Mouse (Mus musculus) left cerebral cortex, adult 8-10 months (tissue): ENCODE measurements around the gene Nav2. TPM values are rescaled to one million over a fixed set of nuclear protein-coding genes. Genes with fewer than 3 reads are reported as not detected.
A peak's percentile ranks its signal among the peaks of the same experiment; 100 is the strongest.

Experiments used
- DNase-seq, 2 experiments: peaks; one replicate each; pipeline ENCODE4 v3.0.0; 2022; ENCODE audit warnings: low spot score in 2 of 2
- total RNA-seq, 4 experiments: library from RNA; stranded (reverse); gene quantifications; 2 replicates each; pipeline ENCODE4 v1.2.4; 2022

Nav2 gene
- 100 to 1,000 TPM in 1 of 4 experiments, 10 to 100 TPM in 3; 76.7 to 101 (median 89.2) TPM for total RNA-seq

DNA sequence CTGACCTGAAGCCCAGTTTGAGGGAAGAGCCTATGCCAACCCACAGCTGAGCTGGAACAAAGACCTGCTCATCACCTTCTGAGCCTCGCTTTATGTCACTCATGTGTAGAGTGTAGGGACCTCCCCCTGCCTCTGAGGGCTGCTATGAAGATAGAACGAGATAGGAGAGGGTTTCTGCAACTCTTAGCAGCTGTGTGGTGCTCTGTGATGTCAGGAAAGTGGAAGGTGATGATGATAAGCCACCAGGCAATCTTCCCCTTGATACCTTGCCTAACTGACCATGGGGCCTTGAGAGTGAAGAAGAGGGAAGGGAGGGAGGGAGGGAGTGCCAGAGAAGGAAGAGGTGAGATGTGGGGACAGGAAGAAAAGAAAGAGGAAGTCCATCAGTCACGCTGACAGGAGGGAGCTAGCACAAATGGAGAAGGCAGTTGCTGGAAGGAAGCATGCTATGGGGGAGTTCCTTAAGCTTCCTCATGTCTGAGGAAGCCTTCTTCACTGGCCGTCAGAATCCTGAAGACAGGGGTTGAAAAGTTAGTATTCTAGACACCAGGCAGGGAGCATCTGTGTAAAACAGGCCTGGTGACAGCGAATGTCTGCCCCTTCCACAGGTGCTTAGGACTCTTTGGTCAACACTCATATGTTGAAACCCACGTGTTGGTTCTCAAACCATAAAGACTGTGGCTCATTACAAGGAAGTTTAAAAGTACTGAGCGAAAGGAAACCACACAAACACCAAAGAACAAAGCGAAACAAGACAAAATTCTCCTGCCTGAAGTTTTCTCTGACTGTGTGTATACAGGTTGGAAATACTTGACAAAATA is at the start of gene Nav2:
Gene Nav2 (plus strand): TSS at position 196 of the 821 bp plus-strand sequence.
- DNase-seq: no peak

GRCm38 (mm10) chr7:48859362-48859761 is 49.2 kb upstream of the Nav2 start:
- no peak for DNase-seq

DNA sequence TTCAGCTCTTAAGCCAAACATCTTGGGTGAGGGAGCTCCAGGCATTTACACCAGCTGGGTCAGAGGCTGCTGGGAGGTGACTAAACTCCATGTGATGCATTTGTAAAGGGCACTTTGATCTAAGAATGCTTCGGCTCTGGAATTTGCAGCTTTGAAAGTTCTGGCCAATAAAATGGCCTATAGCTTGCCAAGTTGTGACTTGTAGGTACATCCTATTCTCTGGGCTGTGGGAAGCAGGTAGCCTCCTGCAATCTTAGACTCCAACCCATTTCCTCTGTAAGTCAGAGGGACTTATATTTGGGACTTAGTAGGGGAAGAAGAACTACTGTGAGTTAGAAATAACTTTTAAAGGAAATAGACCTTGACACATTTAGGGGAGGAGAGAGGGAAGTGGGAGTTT is 47.6 kb upstream of the Nav2 start:
- DNase-seq: no peak

DNA sequence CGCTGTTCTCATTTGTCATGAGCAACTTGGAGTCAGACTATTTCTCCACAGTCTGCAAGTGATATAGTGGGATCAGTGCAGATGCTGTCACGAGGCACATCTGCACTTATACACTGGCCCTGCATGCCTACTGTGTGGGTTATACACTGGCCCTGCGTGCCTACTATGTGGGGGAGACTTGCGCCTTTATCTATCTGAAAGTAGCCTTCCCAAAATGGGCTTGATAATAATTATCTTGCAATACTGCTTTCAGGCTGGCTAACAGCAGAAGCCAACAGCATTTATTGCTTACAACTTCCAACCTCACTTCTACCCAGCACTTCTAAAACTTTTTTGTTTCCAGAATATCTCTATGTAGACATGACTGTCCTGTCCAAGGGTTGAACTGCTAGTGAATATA is 46.7 kb upstream of the Nav2 start:
- DNase-seq: no peak

GRCm38 (mm10) chr7:48864199-48864598 is 44.3 kb upstream of the Nav2 start:
- DNase-seq: no peak

DNA sequence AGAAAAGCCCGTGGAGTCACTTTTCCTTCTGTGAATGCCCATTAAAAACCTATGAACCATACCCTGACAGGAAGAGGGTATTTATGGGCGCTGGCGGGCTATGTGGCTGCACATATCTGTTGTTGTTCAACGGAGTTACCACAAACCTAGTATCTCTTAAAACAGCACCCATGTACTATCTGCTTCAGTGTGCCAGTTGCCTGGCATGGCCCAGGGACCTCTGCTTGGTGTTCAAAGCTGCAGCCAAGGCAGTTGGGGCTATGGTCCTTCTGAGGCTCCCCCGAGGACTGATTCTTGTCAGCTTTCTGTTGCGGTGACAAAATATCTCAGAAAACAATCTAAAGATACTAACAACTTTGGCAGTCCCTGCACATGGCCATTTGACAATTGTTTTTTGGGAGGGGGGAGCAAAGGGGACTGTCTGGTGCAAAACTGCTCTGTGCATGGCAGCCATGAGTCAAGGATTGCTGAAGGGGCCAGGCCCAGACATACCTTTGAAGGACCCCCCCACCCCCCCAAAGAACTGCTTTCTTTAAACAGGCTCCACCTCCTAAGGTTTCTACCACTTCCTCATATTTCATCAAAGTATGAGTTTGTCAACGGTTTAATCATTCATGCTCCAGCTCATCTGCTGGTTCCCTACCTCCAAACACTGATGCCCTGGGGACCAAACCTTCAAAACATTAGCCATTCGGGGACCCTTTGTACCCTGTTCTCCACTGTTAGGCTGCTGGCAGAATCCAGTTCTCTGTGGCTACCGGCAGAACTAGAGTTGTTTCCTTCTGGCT is 43.7 kb upstream of the Nav2 start:
- no peak for DNase-seq

GRCm38 (mm10) chr7:48867576-48867975 is 40.9 kb upstream of the Nav2 start:
- no peak for DNase-seq

GRCm38 (mm10) chr7:48870144-48870543 is 38.4 kb upstream of the Nav2 start:
- no peak for DNase-seq

DNA sequence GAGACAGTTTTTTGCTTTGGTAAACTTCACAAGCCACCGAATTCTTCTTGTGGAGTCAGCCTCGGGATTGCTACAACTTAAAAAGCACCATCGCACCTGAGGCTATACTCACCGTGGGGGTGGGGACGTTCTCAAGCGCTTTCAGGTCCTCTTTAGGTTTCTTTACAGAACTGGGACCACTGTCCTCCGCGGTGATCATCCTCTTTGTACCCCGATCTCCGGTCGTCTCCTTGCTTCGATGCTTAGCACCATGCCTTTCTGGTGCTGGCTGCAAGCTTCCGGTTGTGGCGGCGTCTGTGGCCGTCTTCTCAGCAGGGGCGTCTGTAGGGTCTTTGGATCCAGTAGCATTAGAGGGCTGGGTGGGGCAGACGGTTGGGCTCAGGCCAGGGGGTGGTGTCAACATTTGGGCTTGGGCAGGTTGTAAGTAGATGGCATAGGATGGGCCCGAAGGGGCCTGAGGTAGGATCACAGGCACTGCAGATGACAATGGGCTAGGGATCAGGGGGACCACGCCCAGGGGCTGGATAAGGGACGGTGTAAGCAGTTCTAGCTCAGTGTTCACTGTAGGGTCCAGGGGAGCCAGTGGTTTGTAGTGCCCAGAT is 37.8 kb upstream of the Nav2 start:
- DNase-seq: no peak

DNA sequence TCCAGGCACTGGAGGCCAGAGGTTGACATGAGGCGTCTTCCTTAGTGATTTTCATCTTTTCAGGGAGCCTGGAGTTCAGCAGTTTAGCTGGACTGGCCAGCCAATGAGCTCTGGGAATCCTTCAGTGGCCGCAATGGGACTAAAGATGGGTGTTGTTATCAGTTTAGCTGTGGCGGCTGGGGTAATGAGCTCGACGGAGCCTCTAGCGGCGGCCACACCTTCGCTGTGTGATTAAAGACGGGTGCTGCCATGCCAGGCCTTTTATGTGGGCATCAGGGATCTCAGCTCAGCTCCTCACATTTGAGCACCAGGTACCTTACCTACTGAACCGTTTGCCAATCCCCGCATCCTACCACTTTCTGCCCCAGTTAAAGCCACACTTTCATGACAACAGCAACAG is 37.2 kb upstream of the Nav2 start:
- DNase-seq: no peak

DNA sequence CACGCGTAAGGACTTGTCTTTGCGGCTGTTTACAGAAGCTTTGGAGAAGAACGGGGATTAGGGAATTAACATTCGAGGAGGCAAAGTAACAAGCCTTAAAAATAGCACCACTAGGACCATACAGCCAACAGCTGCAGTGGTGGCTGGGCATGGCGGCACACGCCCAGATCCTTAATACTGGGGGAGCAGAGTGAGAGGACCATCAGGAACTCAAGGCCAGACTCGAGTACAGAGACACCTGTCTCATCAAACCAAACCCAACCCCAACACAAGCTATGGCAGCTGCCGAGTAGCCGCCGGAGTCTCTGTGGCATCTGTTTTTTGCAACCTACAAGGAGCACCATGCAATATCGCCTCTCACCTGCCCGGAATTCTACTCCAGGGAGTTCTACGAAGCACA is 33.4 kb upstream of the Nav2 start:
- no peak for DNase-seq

DNA sequence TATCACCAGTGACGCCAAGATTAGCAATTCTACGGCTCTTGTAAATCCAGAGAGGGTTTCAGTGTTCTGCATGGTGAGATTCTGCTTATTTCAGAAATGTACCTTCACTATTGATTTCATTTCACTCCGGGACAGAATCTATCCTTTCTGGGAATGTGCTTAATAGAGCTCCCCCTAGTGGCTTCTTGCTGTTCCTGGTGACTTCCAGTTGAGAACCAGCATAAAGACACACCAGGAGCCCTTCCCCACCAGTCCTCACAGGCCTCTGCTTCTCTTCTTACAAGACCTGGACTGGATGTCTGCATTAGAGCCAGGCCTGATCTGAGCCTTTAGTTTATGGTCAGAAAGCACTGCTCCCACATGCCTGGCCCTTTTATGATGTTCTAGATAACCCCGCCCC is 32.0 kb upstream of the Nav2 start:
- DNase-seq: no peak

DNA sequence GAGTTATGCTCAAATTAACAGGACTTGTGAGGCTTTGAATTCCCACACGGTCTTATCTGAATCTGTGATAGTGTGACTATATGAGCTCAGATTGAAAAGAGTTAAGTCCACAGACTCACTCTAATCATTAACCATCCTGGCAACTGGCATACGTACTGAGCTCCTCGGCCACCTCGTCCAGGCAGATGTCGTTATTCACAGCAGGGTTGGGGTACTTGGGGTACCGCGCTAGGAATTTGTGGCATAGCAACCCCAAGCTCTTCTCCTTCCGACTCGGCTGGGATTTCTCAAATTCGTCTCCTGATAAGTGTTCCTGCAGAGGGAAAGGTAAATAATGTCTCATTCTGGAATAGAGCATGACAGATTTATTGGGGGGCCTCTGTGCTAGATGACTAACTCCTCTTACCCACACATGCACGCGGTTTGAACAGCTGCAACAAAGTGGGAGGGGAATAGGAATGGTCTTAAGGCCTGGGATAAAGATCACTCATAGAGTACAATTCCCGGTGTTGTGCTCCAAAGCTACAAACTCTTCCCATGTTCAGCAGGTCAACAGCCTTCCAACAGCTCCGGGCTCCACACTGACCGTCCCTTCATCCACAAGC is 30.6 kb upstream of the Nav2 start:
- DNase-seq: no peak

DNA sequence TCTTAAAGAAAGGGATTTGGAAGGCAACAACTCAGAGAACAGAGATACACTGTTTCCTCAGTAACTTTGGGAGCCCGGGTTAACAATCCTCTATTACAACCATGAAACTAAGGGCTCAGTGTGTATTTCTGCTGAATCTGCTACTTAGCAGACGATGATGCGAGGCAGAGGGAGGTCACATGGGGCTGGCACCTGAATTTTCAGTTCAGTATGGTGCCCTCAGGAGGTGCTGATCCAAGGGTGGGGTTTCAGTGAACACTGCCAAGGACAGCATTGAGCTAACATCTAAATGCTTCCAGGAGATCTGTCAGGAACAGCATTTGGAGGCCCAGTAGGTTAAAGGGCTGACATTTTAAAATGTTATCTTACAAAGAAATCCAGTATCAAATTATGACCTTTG is 28.9 kb upstream of the Nav2 start:
- no peak for DNase-seq

DNA sequence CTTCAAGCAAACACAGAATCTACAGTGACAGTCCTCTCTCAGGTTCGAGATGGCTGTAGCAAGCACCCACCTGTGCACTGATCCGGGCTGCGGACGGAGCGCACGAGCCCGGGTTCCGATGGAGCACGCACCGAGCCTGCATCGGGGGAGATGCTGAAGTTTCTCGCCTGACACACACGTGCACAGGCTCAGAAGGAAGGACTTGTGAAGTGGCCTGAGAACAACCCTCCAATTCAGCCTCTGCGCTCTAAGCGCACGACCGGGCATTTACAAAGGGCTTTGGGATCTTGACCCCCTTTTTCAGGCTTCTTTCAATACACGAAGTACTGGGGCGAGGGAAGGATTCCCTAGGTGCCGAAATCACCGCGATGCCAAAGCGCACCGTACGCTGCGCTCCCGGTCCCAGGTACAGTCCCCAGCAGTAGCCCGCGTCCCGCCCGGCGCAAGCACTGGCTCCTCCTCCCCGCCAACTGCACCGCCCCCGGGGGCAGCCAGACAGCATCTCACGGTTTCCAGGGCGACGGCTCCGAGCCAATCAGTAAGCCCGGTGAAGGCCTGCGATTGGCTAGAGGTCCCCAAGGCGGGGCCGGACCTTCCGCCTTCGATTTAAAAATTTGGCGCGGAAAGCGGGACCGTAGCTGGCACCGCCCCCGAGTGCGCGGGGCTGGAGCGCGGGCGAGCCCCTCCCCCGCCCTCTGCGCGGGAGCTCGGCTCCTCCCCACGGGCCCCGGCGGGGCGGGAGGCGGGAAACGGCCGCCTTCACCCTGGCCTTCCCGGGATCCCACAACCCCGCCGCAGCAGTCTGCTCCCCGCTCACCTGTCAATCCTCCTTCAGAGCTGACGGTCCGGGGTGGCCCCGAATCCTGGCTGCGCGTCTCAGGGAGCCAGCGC is 27.7 kb upstream of the Nav2 start:
- peak; percentile 75 to 95 for DNase-seq

DNA sequence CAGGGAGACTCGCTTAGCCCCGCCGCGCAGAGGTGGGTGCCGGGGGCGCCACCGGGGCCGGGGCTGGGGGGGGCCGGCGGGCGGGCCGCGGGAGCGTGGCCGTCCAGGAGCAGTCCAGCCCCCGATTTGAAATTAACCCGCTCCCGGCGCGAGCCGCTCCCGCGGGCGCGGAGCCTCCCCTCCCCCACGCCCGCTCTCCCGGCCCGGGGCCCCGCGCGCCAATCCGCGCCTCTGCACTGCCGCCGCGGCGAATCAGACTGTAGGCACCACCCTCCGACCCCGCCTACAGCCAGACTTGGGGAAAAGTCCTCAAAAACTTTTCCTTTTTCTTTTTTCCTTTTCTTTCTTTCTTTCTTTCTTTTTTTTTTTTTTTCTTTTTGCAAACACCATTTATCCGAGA is 27.0 kb upstream of the Nav2 start, which contains the start of gene E2f8:
Gene E2f8 (minus strand): TSS at position 111 of the 400 bp plus-strand sequence.
- no peak for DNase-seq

- no peak for DNase-seq
Measured at GRCm38 (mm10) chr7:48881971-48882609, 26.4 kb upstream of the Nav2 start.

DNA sequence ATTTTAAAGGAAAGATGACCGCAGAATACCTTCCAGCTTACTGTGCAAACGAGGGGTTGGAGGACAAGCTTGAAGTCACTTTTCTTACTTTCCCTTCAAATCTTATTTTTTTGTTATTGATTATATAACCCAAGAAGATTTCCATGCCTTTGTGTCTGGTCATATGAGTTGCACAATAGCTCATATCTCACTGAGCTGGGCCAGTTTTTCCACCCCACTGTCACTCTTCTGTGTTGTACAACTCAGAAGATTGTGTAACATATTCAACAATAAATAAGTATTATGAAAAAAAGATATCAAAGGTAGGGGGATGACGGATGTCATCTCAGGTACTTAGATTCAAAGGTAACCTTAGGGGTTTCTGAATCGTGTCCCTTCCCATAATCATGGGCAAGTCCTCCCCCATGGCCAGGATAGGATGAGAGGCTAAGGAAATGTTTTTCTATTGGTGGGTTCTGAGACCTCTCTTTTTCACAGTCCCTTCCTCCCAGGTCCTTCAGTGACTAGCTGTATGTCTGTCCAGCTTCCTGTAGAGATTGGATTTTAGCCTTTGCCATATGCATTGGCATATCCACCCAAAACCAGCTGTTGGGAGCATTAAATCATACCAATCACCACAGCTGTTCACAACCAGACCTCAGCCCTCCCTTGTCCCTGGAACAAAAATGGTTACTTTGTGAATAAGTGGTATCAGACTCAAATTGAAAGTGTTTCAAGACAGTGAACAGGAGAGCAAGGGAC is 24.8 kb upstream of the Nav2 start:
- DNase-seq: no peak

- DNase-seq: no peak
Measured at GRCm38 (mm10) chr7:48884266-48884611, 24.3 kb upstream of the Nav2 start.

GRCm38 (mm10) chr7:48887973-48888372 is 20.5 kb upstream of the Nav2 start:
- no peak for DNase-seq
